Mouse (Mus musculus) mouse embryonic stem cell (cell line): ENCODE data around the gene Cacna1i.

Experiments
- in situ Hi-C, 2 experiments: fragments of 300-500 bp; cut with MboI; formaldehyde crosslinking; loops; 1 replicate in 1 of 2; 3 replicates in 1 of 2; pipeline ENCODE4 v1.14.3; 2019 to 2020; ENCODE audit warnings: low sequenced_read_pairs in 2 of 2, low pct_unique_long_range_greater_than_20kb in 1 of 2, mixed read lengths in 1 of 2; ENCODE audit not compliant: unreplicated experiment in 1 of 2

The Cacna1i gene

DNA sequence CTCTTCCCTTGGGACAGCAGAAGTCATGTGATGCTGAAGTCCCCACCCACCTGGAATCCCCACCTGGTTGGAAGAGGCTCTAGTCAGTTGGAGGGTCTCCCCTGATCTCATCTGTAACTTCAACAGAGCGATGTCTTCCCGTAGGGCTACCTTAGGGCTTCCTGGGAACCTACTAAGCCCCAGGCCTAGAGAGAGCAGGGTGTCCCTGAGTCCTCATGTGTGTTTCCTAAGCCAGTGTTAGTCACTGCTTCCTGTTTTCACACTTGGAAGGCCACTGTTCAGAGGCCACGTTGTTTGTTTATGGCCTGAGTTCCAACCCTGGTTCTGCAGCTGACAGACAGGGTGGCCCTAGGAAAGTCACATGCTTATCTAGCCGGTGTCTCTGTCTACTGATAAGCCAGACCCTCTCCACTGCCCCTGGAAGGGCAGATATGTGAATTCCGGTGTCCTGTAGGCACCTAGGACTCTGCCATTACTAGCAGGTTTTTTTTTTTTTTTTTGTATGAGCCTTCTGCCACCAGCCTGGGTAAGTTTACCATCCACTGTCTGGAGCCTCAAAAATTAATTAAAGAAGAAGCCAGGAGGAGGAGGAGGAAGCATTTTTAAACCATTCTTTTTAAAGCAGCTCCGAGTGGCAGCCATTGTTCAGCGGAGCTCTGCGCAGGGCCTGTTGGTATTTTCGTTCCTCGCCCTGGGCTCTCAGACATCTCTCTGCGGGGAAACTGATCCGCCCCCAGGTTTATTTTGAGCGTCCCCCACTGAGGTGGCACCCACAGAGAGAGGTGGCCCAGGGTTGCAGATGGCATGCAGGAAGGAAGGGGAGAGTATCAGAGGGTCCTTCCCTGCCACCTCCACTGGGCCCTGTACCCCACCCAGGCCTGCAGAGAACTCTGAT lies 77.0 kb downstream of the Cacna1i start:
- in situ Hi-C loops: no loop called here

DNA sequence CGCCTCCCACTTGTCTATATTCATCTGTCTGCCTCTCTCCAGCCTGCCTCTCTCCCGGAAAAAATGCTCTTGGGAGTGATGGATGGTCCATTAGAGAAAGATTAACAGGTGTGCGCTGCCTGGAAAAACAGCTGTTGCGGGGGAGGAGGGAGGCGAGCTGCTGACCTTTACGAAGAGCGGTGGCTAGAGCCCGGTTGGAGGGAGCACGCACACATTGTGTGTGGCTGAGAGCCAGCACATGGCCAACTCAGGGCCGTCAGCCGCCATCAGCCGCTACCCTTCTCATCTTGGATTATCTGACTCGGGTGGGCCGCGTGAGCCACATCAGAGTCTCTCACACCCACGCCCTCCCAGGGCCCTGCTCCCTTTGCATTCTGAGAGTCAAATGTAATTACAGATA lies 79.9 kb downstream of the Cacna1i start:
- in situ Hi-C loops: no loop called here

DNA sequence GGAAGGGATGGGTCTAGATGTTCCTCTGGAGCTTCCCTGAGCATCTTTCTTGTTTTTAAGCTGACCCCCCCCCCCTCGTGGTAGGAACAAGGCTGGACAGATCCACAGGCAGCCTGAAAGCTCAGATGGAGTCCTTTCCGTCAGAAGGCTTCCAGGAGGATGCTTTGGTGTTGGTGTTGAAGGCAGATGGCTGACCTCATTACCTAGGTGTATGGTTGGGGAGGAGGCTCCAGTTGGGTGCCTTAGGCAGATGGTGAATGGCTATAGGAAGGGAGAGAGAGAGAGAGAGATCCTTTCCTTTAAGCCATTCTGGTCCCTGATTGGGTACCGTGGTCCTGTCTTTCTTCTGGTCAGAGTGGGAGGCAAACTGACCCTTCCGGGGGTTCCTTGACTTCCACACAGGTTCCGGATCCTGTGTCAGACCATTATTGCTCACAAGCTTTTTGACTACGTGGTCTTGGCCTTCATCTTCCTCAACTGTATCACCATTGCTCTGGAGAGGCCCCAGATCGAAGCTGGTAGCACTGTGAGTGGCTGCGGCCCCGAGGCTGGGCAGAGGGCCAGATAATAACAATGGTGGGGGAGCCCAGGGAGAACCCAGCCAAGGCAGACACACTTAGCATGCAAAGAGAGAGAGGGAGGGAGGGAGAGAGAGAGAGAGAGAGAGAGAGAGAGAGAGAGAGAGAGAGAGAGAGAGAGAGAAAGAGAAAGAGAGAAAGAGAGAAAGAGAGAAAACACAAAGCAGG lies 86.4 kb downstream of the Cacna1i start:
- in situ Hi-C loops: no loop called here

DNA sequence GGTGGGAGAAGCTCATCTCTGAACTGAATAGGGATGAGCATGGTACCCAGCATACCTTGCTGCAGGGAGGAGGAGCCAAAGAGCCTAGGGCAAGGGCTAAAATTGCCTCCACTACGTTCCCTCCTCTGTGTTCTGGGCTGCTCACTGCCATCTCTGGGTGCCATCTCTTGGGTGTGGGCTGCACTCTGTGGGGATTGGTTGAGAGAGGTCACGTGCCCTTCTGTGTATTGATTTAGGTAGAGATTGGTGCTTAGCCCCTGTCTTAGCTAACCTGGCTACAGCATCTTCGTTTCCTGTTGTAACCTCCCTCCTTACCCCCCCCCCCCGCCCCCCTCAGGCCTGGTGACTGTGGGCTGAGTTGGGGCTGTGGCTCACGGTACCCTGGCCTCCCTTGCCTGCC lies 87.8 kb downstream of the Cacna1i start:
- in situ Hi-C loops: no loop called here

DNA sequence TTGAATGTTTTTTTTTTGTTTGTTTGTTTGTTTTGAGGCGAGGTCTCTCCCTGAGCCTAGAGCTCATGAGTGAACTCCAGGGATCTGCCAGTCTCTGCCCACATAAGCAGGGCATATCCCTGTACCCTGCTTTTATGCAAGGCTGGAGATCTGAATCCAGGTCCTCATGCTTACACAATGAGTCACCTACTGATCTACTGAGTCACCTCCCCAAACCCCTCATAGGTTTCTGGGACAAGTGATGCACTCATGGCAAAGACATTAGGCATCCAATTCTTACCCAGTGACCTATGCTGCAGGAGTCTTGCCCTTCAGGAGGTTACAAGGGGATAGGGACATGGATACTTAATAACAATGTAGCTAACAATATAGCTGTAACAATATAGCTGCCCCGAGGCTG lies 100.1 kb downstream of the Cacna1i start:
- in situ Hi-C loops: no loop called here

DNA sequence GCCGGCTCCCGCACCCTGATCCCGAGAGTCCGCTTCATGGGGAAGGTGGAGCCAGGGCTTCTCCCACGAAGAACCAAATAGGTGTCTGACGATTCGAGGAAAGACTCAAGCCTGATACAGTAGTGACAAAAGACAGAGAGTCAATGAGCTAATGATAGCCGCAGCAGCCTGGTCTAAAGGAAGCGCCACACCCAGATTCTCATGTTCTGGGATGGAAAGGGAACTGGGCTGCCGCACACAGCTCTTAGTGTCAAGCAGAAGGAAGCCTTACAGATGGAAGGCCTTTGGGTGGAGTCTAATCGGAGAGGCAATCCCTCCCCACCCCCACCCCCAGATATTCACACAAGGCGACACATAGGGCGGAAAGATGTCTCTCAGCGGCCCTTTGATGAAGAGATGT lies 104.8 kb downstream of the Cacna1i start:
- in situ Hi-C loops: no loop called here

DNA sequence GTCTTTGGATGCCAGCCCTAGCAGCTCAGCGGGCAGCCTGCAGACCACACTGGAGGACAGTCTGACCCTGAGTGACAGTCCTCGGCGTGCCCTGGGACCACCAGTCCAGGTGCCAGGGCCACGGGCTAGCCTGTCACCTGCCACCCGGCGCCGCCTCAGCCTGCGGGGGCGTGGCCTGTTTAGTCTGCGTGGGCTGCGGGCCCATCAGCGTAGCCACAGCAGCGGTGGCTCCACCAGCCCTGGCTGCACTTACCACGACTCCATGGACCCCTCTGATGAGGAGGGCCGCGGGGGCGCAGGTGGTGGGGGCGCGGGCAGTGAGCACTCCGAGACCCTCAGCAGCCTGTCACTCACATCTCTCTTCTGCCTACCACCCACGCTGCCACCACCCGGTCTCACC lies 108.0 kb downstream of the Cacna1i start:
- in situ Hi-C loops: no loop called here

DNA sequence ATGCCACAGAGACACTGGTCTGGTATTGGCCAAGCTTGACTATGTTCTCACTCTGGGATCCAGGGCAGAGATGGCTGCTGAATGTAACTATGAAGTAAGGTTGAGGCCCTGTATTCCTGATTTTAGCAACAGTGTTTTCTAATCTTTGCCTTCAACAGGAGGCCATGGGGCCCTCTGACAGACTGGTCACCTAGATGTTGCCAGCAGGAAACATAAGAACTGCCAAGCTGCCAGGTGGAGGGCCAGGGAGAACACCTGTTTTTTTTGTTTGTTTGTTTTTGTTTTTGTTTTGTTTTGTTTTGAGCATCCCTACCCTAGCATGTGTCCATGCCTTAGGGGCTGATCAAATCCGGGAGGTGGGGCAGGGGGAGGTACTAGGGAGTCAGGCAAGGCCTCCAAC lies 112.4 kb downstream of the Cacna1i start:
- in situ Hi-C loops: no loop called here

DNA sequence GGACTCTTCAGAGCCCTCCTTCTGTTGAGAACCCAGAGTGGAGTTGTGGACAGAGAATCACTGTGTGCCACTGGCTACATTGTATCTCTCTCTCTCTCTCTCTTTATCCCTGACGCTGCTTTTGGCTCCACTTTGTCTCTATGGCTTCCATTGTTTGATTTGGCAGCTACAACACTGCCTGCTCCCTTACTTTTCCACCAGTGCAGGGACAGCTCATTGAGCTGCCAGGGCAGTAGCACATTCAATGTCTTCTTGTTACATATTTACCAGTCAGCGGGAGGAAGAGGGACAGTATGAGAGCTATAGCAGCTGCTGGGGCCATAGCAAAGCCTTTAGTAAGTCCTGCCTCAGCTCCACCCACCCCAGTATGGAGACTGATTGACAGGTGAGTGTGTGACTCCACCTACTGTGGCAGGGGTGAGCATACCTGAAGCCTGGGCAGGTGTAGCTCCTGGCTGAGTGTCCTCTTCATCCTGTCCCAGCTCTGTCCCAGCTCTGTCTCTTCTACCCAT lies 114.4 kb downstream of the Cacna1i start:
- in situ Hi-C loops: no loop called here

DNA sequence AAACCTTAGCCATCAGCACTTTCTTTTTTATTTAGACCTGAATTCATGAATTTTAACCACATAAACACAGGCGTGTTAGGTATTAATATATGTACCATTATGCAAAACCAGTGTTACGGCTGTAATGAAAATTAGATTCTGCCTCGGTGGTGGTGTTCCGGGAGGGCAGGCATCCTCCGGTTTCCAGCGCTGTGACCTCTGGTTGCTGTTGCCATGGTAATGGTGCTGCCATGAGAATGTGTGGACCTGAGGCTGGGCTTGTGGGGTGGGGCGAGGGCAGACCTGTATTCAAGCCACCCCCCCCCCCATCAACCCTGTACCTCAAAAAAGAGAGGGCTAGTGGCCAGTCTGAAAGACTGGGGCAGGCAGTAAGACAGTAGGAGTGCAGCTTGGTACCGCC lies 114.9 kb downstream of the Cacna1i start:
- in situ Hi-C loops: no loop called here

DNA sequence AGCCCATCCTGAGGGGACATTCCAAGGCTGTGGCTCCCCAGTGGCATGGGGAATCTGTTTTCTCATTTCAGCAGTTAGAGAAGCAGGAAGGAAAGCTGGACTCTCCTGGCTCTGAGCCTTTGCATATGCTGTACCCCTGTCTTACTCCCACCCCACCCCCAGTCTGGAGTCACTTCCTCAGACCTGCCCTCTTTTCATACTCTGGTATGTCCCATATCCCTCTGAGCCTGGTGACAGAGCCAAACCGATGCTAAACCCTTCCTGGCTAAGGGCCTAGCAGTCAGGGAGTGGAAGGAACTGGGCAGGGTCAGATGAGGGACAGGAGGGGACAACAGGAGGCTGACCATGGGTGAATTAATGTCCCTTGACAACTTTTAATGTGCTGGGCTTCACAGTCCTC lies 120.8 kb downstream of the Cacna1i start:
- in situ Hi-C loops: no loop called here

DNA sequence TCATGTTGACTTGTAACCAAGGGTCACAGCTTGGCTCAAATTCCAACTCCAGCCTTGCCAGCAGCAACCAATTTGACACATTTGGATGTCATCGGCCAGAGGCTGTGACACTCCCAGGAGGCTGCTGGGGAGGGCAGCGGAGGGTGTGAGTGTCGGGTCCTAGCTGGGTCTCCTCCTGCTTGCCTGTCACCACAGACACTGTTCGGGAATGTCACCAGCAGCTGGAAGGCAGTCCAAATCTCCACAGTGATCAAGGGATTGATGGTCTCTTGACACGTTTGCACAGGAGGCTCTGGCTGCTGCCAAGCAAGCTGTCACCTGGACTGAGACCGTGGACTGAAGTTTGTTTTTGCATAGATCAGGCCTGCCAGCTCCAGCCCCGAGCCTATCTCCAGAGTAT lies 123.6 kb downstream of the Cacna1i start:
- in situ Hi-C loops: no loop called here

DNA sequence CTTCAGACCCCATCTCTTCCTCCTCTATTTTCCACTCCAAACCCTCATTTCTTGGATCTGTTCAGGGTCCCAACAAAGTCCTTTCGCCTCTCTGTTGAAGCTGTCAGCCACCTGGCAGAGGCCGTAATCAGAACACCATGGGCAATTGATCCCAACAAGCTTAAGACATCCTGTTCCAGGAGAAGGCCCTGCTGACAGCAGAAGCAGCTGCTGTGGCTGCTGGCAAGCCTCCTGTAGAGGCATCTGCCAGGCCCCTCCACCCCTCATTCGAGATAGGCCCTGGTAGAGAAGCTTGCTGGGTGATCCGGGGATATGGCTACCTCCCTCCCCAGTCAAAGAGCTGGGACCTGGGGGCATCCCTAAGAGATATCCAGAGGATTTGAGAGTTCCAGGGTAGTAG lies 126.0 kb downstream of the Cacna1i start:
- in situ Hi-C loops: no loop called here

DNA sequence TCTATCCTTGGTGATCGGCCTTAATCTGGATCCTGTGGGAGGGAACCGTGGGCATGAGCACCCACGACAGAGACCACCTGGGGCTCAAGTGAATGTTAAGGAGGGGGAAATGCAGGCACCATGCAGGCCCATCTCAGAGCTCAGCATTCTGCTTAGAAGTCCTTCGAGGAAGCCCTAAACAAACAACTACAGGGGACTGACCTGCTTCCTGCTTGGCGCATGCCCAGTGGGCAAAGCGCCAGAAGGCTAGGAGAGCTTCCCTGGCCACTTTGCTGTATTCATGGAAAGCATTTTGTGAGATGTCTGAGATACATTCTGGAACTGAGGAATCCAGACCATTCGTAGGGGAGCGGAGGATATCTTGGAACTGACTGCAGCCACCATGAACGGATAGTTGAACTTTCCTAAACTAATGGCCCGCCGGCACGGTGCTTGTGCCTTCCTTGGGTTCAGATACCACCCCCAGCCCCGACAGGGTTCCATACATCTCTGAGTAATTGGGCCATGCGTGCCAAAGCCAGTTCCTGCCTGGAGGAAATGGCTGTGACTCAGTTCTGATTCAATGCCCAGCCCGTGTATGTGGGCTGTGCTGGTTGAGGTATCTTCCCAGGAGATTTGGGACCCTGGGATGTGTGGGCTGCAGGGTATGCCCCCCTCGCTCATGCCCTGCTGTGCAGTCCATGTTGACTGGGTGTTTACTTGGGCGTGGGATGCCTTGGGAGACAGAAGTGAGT lies 127.1 kb downstream of the Cacna1i start:
- in situ Hi-C loops: no loop called here

DNA sequence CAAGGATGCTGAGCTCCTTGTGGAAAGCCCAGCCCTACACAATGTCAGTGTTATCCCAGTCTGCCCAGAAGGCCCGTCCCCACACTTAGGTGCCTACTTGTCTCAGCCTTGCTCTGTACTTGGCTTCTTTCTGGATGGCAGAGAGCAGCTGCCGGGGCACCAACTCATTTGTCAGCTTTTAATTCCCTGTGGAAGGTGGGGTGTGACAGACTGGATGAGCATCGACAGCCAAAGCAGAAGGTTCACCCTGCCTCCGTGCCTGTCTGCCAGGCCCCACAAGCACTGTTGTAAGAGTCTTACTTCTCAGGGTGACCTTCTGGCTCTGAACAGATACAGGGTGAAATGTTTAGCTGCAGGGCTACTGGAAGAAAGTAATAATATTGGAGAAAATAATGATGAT lies 128.1 kb downstream of the Cacna1i start:
- in situ Hi-C loops: no loop called here

DNA sequence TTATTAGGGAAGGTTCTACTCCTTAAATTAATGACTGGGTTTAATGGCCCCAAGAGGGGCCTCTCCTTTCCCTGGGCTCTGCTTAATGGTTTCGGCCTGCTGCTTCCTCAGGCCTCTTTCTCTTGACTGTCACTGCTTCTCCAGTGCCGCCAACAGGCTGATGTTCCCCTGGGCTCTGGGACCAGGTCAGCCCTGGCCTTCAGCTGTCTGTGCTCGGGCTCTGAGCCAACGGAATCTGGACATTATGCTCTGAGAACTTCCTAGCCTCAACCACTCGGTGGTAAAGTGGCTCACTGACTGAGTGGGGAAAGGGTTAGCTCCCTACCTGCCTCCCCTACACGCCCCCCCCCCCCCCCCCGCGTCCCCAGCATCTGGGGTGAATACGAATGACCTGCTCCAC lies 130.0 kb downstream of the Cacna1i start:
- in situ Hi-C loops: no loop called here

DNA sequence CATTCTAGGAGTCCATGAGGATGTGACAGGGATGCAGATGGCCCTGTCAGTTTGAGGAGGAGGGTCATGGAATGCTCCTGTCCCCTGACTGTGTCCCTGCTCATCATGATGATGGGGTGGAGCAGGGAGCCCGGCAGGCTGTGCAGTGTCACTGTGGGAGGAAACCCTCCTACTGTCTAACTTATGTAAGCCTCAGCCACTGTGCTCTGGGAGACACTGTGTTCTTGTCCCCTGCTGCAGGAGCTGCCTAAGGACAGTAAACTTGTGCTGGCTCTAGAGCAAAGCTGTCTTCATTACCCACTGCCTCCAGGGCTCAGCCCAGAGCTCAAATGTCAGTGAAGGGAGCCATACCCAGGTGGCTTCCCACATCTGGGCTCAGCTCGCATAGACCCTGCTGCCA lies 131.1 kb downstream of the Cacna1i start:
- in situ Hi-C loops: no loop called here

DNA sequence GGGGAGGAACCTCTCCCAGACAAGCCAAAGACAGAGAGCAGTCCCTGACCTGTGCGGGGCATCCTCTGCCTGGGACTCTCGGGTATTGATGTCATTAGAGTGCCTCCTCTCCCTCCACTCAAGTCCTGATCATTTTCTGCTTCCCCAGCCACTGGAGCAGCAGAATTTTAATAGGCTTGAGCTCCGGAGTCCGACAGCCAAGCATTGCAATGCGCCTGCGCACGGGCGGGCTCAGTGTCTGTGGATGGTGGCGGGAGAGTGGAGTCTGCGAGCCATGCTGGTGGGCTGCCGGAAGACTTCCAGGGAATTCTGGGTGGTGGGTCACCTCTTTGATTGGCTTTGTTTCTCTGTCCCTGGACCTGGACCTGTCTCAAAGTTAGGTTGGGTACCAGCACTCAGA lies 143.3 kb downstream of the Cacna1i start:
- in situ Hi-C loops: no loop called here

DNA sequence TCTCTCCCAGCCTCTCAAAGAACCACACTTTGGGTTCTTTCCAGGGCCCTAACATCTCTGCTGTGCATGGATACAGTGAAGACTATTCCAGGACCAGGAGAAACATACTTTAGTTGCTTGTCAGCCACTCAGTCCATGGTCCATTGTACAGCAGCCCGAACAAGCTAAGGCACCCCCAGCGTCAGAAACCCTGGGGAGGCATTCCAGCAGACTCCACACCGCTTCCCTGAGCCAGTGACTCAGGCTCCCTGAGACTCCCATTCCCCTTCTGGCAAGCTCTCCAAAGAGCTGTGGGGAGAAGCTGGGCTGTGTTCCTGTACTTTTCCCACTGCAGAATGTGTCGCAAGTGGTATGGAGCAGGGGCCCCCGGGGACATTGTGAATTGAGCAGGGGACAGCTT lies 149.9 kb downstream of the Cacna1i start:
- in situ Hi-C loops: no loop called here
